Mouse (Mus musculus): Measurements from ENCODE around the gene Ccdc97. TPM values are rescaled to one million over a fixed set of nuclear protein-coding genes. Genes with fewer than 3 reads are reported as not detected.

Gene Ccdc97
- polyA plus RNA-seq, 1 experiment from 2014 or later: 29.0 TPM

DNA sequence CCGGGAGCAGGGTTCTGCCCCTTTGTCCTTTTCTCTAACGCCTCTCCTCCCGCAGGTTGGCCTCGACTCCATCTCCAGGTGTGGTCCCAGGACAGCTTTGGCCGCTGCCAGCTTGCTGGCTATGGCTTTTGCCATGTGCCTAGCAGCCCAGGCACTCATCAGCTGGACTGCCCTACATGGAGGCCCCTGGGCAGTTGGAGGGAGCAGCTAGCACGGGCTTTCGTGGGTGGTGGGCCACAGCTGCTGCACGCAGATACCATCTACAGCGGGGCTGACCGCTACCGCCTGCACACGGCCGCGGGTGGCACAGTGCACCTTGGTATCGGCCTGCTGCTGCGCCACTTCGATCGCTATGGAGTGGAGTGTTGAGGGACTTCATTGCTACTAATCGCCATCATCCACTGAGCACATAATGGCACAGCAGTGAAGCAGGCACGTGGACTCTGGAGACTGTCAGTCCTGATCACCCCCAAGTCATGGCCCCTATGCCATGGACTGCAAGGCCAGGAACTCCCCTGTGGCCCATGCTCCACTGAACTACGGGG, 32.9 kb downstream of the Ccdc97 start:
- Histone ChIP-seq H3K9ac (no peak overlapping the region), H3K36me3 (replicated peaks) (peaks cover 8% of the 10 kb centered on the region; the same call in 1 of the 2 replicates), H3K9me3 (no peaks in the 10 kb centered on the region), H3K4me1 (peaks cover 45% of the 10 kb centered on the region), H3K4me3 (replicated peaks) (no peak overlapping the region; the same call in 1 of the 2 replicates), H3K27me3 (peaks cover 59% of the 10 kb centered on the region), H3K27ac (no peak overlapping the region), H3K4me2 (no peak overlapping the region)
- 69% methylated on average over 21 of the region's 21 CpGs for WGBS
- ATAC-seq (ENCODE audit: low FRiP score): no peak

DNA sequence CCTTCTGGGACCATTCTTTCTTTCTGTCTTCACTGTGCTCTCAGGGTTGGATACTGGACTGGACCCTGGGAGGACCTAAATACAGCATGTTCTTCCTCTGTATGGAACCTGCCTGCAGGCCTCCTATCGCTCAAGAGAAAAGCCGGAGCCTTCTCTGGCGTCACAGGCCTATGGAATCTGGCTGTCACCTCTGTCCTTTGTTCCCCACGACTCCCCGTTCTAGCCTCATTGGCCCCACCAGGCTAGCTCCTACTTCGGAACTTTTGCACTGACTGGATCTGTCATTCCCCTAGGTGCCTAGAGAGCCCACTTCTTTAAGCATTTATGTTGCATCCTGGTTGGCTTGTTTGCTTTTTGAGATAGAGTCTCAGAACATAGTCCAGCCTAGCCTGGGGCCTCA, 34.2 kb downstream of the Ccdc97 start:
- WGBS: 89% methylated on average over 6 of the region's 6 CpGs
- H3K27me3 ChIP-seq: peaks cover 46% of the 10 kb centered on the region
- no peak for ATAC-seq (ENCODE audit: low FRiP score)
- H3K4me1 ChIP-seq: peaks cover 50% of the 10 kb centered on the region
- no peak overlapping the region for H3K9ac ChIP-seq
- no peak overlapping the region for H3K27ac ChIP-seq
- no peak overlapping the region for H3K4me3 ChIP-seq (replicated peaks)
- no peaks in the 10 kb centered on the region for H3K9me3 ChIP-seq
- peaks cover 8% of the 10 kb centered on the region; the same call in 1 of the 2 replicates for H3K36me3 ChIP-seq (replicated peaks)
- no peak overlapping the region for H3K4me2 ChIP-seq

DNA sequence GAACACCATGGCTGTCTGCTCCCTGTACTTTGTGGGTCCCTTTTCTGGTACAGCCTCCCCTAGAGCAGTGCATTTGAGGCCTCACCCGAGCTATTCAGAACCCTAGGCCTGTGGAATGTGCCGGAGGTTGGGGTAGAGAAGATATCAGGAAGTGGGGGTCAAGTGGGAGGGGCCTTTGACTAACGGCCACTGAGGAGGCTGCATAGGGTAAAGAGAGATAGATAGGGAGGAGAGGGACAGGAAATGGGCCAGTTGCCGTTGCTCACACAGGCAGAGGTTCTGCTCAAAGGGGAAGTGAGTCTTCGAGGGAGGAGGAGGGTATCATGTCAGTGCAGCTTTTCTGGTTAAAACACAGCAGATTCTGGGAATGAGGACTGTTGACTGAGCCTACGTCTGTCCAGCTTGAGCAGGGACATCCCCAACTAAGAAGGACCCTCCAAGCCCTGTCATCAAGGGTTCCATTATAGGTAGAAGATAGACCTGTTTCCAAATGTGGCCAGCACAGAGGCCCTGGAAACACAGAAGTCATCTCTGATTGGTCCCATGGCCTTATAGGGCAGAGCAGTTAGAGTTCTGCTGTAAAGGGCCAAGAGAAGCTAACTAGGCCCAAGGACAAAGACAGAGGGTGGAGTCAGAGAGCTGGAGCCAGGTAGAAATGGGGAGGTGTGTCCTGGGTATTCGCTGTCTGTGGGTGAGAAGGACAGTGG, 35.3 kb downstream of the Ccdc97 start:
- Histone ChIP-seq H3K27ac (no peak overlapping the region), H3K9me3 (no peaks in the 10 kb centered on the region), H3K4me3 (replicated peaks) (no peak overlapping the region), H3K4me1 (peaks cover 41% of the 10 kb centered on the region), H3K4me2 (no peak overlapping the region), H3K36me3 (replicated peaks) (peaks cover 8% of the 10 kb centered on the region; the same call in 1 of the 2 replicates), H3K9ac (no peak overlapping the region), H3K27me3 (peaks cover 41% of the 10 kb centered on the region)
- no peak for ATAC-seq (ENCODE audit: low FRiP score)
- 78% methylated on average over 7 of the region's 7 CpGs for WGBS

DNA sequence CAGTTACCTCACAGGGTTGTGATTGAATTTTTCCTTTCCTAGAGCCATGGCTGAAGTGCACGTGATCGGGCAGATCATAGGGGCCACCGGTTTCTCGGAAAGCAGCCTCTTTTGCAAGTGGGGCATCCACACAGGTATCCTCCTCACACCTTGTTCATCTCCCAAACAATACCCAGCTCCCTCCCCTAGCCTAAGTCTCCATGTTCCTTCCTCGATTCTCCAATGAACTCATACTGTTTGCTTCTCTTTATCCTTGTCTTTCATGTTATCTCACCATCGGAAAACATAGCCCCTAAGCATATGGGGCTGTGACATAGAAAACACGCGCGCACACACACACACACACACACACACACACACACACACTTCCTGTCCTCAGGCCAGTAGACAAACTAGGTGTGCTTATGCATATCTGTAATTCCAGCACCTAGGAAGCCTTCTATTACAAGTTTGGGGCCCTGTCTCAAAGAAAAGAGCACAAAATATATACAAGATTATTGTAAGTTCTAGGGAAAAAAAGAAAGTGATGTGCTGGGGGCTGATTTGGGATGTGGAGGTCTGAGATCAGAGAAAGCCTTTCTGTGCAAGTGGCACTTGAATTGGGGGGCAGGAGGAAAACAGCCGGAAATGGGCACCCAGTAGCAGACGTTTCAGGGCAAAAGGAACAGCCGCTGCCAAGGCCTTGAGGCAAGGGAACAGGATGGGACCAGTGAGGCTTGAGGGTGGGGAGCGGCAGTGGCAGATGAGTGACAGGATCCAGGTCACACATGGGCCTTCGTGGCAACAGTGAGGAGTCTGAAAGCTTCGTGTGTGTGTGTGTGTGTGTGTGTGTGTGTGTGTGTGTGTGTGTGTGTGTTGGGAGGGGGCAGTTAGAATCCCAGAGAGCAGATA, 37.3 kb downstream of the Ccdc97 start:
- Histone ChIP-seq H3K27me3 (peaks cover 25% of the 10 kb centered on the region), H3K9ac (no peak overlapping the region), H3K36me3 (replicated peaks) (peaks cover 8% of the 10 kb centered on the region; the same call in 1 of the 2 replicates), H3K9me3 (no peaks in the 10 kb centered on the region), H3K4me3 (replicated peaks) (peak overlapping the region; percentile 65), H3K4me1 (peaks cover 20% of the 10 kb centered on the region), H3K4me2 (peak overlapping the region; percentile 62), H3K27ac (no peak overlapping the region)
- 66% methylated on average over 15 of the region's 15 CpGs for WGBS
- ATAC-seq (ENCODE audit: low FRiP score): peak; percentile 12; the same call in 1 of the 2 replicates

DNA sequence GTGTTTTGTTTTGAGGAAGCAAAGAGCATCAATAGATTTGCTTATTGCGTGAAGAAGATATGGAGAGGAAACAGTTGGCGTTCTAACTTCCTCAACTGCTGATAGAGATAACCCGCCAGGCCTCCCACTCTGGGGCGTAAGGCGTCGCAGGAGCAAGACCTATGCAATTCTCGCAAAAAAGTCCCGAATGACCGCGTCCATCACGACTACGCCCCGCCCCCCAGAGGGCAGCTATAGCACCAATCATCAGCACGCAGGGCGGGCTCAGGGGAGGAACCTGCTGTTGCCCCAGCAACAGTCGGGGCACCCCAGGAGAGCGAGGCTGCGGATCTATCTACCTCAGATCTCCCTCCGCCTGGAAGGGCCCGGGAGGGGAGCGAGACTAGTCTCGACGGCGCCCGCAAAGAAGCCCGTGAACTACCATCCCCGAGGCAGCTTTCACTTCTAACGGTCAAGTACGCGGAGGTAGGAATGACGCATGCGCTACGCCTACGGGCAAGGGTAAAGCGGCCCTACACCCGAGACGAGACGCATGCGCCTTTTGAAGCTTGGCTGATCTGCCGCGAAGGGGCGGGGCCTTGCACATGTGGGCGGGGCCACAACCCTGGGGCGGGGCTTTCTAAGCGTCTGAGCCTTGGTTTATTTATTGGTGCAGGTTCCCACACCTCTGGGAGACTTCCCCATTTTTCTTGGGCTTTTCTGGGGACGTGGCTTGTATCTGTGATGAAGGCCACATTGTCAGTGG, 38.2 kb downstream of the Ccdc97 start, which contains the start of gene B9d2:
TSS of gene B9d2 (plus strand) at position 267 of the 745 bp plus-strand sequence.
- peak; percentile 96 for ATAC-seq (ENCODE audit: low FRiP score)
- H3K4me3 ChIP-seq (replicated peaks): peak within 1 kb of the TSS; percentile 65
- under 1% methylated on average over 46 of the region's 46 CpGs for WGBS
- no peaks in the 10 kb centered on the region for H3K9me3 ChIP-seq
- H3K4me2 ChIP-seq: peak within 1 kb of the TSS; percentile 62
- peaks cover 25% of the 10 kb centered on the region for H3K27me3 ChIP-seq
- H3K9ac ChIP-seq: peak within 1 kb of the TSS; percentile 69
- H3K27ac ChIP-seq: peak within 1 kb of the TSS; percentile 96
- H3K36me3 ChIP-seq (replicated peaks): peaks cover 8% of the 10 kb centered on the region; the same call in 1 of the 2 replicates
- peaks cover 15% of the 10 kb centered on the region for H3K4me1 ChIP-seq

DNA sequence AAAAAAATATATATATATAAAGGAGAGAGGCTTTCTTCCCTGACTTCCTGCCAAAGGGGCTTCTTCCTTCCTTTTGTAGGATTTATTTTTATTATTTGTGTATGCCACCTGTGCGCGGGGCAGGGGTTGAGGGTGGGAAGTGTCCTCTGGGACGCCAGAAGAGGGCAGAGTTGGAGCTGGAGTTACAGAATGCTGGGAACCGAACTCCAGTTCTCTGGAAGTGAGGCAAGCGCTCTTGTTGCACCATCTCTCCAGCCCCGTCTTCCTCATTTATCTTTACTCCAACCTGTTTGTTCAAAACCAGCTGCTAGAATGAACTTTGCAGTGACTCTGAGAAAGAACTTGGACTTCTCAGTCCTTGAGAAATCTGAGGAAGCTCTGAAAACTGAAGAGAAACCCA, 38.9 kb downstream of the Ccdc97 start:
- WGBS: 9% methylated on average over 6 of the region's 6 CpGs

DNA sequence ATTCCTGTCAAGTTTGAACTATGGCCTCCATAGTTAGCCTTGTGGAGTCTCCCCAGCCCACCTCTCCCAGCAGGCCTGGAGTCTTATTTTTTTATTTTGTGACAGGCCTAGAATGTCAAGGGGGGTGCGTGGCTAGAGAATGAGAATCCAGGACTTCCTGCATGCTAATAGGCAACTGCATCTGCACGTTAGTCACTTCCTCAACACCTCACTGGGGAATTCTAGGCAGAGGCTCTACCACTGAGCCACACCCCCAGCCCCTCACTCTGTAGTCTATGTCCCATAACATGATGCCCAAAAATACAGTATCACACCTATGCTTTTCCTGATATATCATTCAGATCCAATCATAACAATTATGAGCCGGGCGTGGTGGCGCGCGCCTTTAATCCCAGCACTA, 41.9 kb downstream of the Ccdc97 start:
- no peaks in the 10 kb centered on the region for H3K9me3 ChIP-seq
- H3K4me3 ChIP-seq (replicated peaks): no peak overlapping the region
- no peak overlapping the region for H3K4me2 ChIP-seq
- H3K36me3 ChIP-seq (replicated peaks): no peaks in the 10 kb centered on the region
- no peak for ATAC-seq (ENCODE audit: low FRiP score)
- peak overlapping the region; percentile 53 for H3K27ac ChIP-seq
- WGBS: 92% methylated on average over 7 of the region's 7 CpGs
- H3K27me3 ChIP-seq: peaks cover 48% of the 10 kb centered on the region
- H3K9ac ChIP-seq: no peak overlapping the region
- peaks cover 24% of the 10 kb centered on the region for H3K4me1 ChIP-seq

More for the DNA sequence above, 38.9 kb downstream of the Ccdc97 start:
- no peak overlapping the region for H3K27ac ChIP-seq
- H3K36me3 ChIP-seq (replicated peaks): peaks cover 8% of the 10 kb centered on the region; the same call in 1 of the 2 replicates
- peaks cover 17% of the 10 kb centered on the region for H3K4me1 ChIP-seq
- peaks cover 26% of the 10 kb centered on the region for H3K27me3 ChIP-seq
- H3K9ac ChIP-seq: no peak overlapping the region
- H3K4me2 ChIP-seq: peak overlapping the region; percentile 62
- no peaks in the 10 kb centered on the region for H3K9me3 ChIP-seq
- H3K4me3 ChIP-seq (replicated peaks): peak overlapping the region; percentile 65
- ATAC-seq (ENCODE audit: low FRiP score): no peak

DNA sequence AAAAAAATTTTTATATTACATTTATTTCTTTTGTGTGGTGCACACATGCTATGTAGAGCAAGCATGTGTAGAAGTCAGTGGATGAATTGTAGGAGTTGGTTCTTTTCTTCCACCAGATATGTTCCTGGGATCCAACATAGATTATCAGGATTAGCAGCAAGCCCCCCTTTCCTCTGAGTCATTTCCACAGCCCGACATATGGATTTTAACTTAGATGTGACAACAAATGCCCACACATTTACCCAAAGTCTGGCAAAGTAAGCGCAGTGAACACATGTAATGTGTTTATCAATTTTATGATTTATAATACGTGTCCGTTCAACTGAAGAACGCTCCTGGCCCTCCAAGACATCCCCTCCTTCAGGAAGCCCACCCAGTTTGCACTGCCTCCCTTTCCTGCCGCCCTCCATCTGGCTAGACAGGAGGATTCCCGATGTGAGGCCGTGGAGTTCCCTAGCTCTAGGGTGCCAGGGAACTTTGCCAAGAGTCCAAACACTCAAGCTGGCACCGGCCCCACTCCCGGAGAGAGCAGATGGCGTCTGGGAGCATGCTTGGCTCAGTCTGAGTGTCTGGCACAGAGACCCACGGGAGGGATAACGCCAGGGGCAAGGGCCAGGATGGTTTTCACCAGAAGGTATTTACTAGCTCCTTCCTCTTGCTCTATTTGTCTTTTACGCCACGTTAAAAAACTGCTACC, 42.7 kb downstream of the Ccdc97 start:
- Histone ChIP-seq H3K36me3 (replicated peaks) (no peaks in the 10 kb centered on the region), H3K4me3 (replicated peaks) (no peak overlapping the region), H3K4me1 (peaks cover 16% of the 10 kb centered on the region), H3K27ac (peak overlapping the region; percentile 53), H3K9ac (no peak overlapping the region), H3K9me3 (no peaks in the 10 kb centered on the region), H3K4me2 (no peak overlapping the region), H3K27me3 (peaks cover 48% of the 10 kb centered on the region)
- ATAC-seq (ENCODE audit: low FRiP score): peak; percentile 21; the same call in 1 of the 2 replicates
- WGBS: 72% methylated on average over 15 of the region's 15 CpGs

DNA sequence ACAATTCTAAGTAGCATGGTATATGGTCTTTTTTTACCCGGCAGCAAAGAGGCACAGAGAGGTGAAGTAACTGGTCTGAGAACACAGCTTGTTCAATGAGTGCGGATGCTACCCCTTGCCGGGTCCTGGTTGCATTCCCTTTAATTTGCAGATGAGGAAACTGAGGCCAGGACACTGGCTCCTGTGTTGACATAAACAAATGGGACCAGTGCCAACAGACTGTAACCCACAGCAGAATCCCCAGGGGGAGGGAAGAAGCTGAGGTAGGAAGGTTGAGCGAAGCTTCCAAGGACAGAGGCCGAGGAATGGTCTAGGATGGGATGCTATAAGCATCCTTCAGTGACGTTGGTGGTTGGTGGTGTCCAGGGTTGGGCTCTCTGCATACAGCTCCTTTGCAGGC, 43.5 kb downstream of the Ccdc97 start:
- H3K9me3 ChIP-seq: no peaks in the 10 kb centered on the region
- H3K27ac ChIP-seq: no peak overlapping the region
- H3K36me3 ChIP-seq (replicated peaks): no peaks in the 10 kb centered on the region
- peaks cover 13% of the 10 kb centered on the region for H3K4me1 ChIP-seq
- WGBS: 57% methylated on average over 6 of the region's 6 CpGs
- no peak for ATAC-seq (ENCODE audit: low FRiP score)
- no peak overlapping the region for H3K9ac ChIP-seq
- H3K27me3 ChIP-seq: peaks cover 48% of the 10 kb centered on the region
- peak overlapping the region; percentile 31; the same call in 1 of the 2 replicates for H3K4me3 ChIP-seq (replicated peaks)
- H3K4me2 ChIP-seq: peak overlapping the region; percentile 50; the same call in 1 of the 2 replicates

DNA sequence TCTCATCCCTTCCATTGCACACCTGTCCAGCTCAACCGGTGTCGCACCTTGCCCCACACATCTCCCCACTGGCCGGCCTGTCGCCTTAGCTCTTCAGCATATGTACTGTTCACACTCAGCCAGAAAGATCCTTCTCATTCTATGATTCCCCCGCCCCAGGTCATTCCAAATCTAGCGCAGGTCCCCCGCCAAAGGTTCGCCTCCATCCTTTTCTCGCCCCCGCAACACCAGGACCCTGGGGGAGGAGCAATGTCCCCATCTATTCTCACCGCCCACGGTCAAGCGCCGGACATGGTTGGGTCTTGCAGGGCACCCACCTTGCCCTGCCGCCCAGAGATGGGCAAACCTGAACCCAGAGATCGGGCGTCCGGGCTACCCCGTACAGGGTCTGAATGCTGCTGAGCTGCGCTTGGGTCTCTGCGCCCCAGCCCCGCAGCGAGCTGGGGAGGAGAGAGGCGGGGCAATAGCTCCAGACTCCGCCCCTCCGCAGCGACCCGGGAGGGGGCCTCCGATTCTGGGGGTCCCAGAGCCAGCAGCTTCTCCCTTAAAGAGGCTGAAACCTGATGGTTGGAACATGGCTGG, 44.1 kb downstream of the Ccdc97 start, which contains the start of gene Tmem91:
TSS of gene Tmem91 (minus strand) at position 448 of the 582 bp plus-strand sequence.
- Histone ChIP-seq H3K36me3 (replicated peaks) (no peaks in the 10 kb centered on the region), H3K4me3 (replicated peaks) (peak within 1 kb of the TSS; percentile 31), H3K27me3 (peaks cover 48% of the 10 kb centered on the region), H3K4me1 (peaks cover 9% of the 10 kb centered on the region), H3K9ac (peak within 1 kb of the TSS; percentile 40; the same call in 1 of the 2 replicates), H3K27ac (no peak within 1 kb of the TSS), H3K4me2 (peak within 1 kb of the TSS; percentile 50), H3K9me3 (no peaks in the 10 kb centered on the region)
- 0 out of 2 replicates have a peak, but pooled peaks have one; percentile 27 for ATAC-seq (ENCODE audit: low FRiP score)
- WGBS: 3% methylated on average over 29 of the region's 29 CpGs

DNA sequence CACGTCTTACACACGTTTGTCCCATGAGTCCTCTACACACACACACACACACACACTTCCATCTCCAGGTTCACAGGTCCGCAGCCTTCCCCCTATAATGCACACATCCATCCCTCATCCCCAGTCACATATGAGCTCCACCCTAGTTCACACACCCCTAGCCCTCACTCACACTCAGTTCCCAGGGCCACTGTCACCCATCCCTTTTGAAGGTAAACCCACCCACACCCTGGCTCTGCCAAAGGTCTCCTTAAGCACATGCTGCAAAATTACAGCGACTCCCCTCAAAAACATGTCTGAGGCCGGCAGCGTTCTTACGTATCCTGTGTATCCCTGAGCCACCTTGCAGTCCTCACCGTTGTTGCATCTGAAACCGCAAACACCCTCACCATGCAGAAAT, 44.6 kb downstream of the Ccdc97 start:
- ATAC-seq (ENCODE audit: low FRiP score): no peak
- Histone ChIP-seq H3K27me3 (peaks cover 47% of the 10 kb centered on the region), H3K4me3 (replicated peaks) (no peak overlapping the region), H3K9ac (no peak overlapping the region), H3K4me1 (peaks cover 9% of the 10 kb centered on the region), H3K27ac (no peak overlapping the region), H3K9me3 (no peaks in the 10 kb centered on the region), H3K4me2 (peak overlapping the region; percentile 50; the same call in 1 of the 2 replicates), H3K36me3 (replicated peaks) (no peaks in the 10 kb centered on the region)
- WGBS: 24% methylated on average over 9 of the region's 9 CpGs
